Mouse (Mus musculus): ENCODE results near the gene Basp1. TPM values are rescaled to one million over a fixed set of nuclear protein-coding genes. Genes with fewer than 3 reads are reported as not detected.

Gene Basp1
- polyA plus RNA-seq, 1 experiment, result 6.5 TPM

GRCm38 (mm10) chr15:25364819-25365463, 48.6 kb downstream of the Basp1 start:
- Histone ChIP-seq H3K4me1 (ENCODE audit: control insufficient read depth, insufficient read depth, low read length) (no peaks in the 10 kb centered on the region; the same call in 1 of the 2 replicates), H3K4me3 (replicated peaks; ENCODE audit: control insufficient read depth, low read depth, low read length) (peak overlapping the region; percentile 9), H3K27ac (ENCODE audit: control insufficient read depth, insufficient read depth, low read depth, low read length, poor library complexity) (peak overlapping the region; percentile 9; the same call in 1 of the 2 replicates)
- 84% methylated on average over 23 of the region's 23 CpGs for WGBS
- TF ChIP-seq POLR2A (IDR thresholded peaks at IDR 0.05; ENCODE audit: borderline replicate concordance, control insufficient read depth, low read depth, low read length) (no peak), CTCF (IDR thresholded peaks at IDR 0.05; ENCODE audit: control insufficient read depth, insufficient read depth, low read length) (no peak)

GRCm38 (mm10) chr15:25364160-25364818, 49.3 kb downstream of the Basp1 start:
- WGBS, result 75% methylated on average over 97 of the region's 97 CpGs
- H3K4me3 ChIP-seq (replicated peaks; ENCODE audit: control insufficient read depth, low read depth, low read length), result peak overlapping the region; percentile 9
- no peaks in the 10 kb centered on the region; the same call in 1 of the 2 replicates for H3K4me1 ChIP-seq (ENCODE audit: control insufficient read depth, insufficient read depth, low read length)
- no peak for TF ChIP-seq CTCF (IDR thresholded peaks at IDR 0.05; ENCODE audit: control insufficient read depth, insufficient read depth, low read length)
- TF ChIP-seq POLR2A (IDR thresholded peaks at IDR 0.05; ENCODE audit: borderline replicate concordance, control insufficient read depth, low read depth, low read length), result no peak
- H3K27ac ChIP-seq (ENCODE audit: control insufficient read depth, insufficient read depth, low read depth, low read length, poor library complexity), result peak overlapping the region; percentile 9; the same call in 1 of the 2 replicates

DNA sequence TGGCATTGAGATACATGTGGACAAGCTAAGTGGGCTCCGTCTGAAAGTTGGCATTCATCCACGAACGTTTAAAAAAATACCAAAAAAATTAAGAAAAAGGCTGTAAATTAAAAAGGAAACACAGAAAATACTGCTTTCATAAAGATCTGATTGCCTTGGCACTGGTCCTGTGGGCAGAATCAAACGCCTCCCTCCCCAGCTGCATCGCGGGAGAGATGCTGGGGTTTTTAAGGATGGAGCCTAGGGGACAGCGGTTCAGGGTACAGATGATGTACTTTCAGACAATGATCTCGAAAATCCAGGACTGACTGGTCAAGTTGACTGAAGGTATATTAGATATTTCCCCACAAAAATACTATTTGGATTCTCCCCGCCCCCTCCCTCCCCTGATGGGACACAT, 49.9 kb downstream of the Basp1 start:
- no peaks in the 10 kb centered on the region; the same call in 1 of the 2 replicates for H3K4me1 ChIP-seq (ENCODE audit: control insufficient read depth, insufficient read depth, low read length)
- H3K4me3 ChIP-seq (replicated peaks; ENCODE audit: control insufficient read depth, low read depth, low read length), result no peak overlapping the region
- TF ChIP-seq CTCF (IDR thresholded peaks at IDR 0.05; ENCODE audit: control insufficient read depth, insufficient read depth, low read length), result no peak
- WGBS, result 83% methylated on average over 9 of the region's 9 CpGs
- no peak overlapping the region for H3K27ac ChIP-seq (ENCODE audit: control insufficient read depth, insufficient read depth, low read depth, low read length, poor library complexity)

- Histone ChIP-seq H3K4me1 (ENCODE audit: control insufficient read depth, insufficient read depth, low read length) (no peaks in the 10 kb centered on the region; the same call in 1 of the 2 replicates), H3K4me3 (replicated peaks; ENCODE audit: control insufficient read depth, low read depth, low read length) (no peak overlapping the region), H3K27ac (ENCODE audit: control insufficient read depth, insufficient read depth, low read depth, low read length, poor library complexity) (no peak overlapping the region)
- TF ChIP-seq CTCF (IDR thresholded peaks at IDR 0.05; ENCODE audit: control insufficient read depth, insufficient read depth, low read length) (no peak), POLR2A (IDR thresholded peaks at IDR 0.05; ENCODE audit: borderline replicate concordance, control insufficient read depth, low read depth, low read length) (no peak)
- WGBS, result 67% methylated on average over 5 of the region's 5 CpGs
These were observed 52.7 kb downstream of the Basp1 start for GRCm38 (mm10) chr15:25360825-25361224.

DNA sequence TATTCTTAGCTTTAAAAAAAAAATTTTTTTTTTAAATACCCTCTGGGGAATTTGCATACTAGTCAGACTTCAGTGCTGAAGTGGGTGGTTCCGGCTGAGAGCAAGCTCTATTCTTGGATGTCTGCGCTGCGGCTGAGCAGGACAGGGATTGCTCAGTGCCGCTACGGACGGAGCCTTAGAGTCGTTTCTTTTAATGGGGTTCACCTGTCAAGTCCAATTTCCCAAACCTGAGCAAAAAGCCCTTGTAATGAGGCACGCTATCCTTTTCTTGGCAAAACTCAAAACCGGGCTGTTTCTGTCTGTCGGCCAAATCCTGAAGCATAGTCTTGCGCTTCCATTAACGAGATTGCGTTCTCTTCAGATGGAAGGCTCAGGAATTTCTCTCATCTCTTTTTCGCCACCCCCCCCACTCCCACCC, 54.9 kb downstream of the Basp1 start:
- WGBS, result 65% methylated on average over 14 of the region's 14 CpGs

GRCm38 (mm10) chr15:25355339-25355738, 58.2 kb downstream of the Basp1 start:
- H3K4me3 ChIP-seq (replicated peaks; ENCODE audit: control insufficient read depth, low read depth, low read length), result no peak overlapping the region
- TF ChIP-seq CTCF (IDR thresholded peaks at IDR 0.05; ENCODE audit: control insufficient read depth, insufficient read depth, low read length) (no peak), POLR2A (IDR thresholded peaks at IDR 0.05; ENCODE audit: borderline replicate concordance, control insufficient read depth, low read depth, low read length) (no peak)
- WGBS, result 4% methylated on average over 5 of the region's 5 CpGs
- peaks cover 2% of the 10 kb centered on the region; the same call in 1 of the 2 replicates for H3K4me1 ChIP-seq (ENCODE audit: control insufficient read depth, insufficient read depth, low read length)
- H3K27ac ChIP-seq (ENCODE audit: control insufficient read depth, insufficient read depth, low read depth, low read length, poor library complexity), result no peak overlapping the region

More for the DNA sequence above, 54.9 kb downstream of the Basp1 start:
- TF ChIP-seq CTCF (IDR thresholded peaks at IDR 0.05; ENCODE audit: control insufficient read depth, insufficient read depth, low read length) (no peak), POLR2A (IDR thresholded peaks at IDR 0.05; ENCODE audit: borderline replicate concordance, control insufficient read depth, low read depth, low read length) (no peak)
- Histone ChIP-seq H3K4me1 (ENCODE audit: control insufficient read depth, insufficient read depth, low read length) (peaks cover 2% of the 10 kb centered on the region; the same call in 1 of the 2 replicates), H3K4me3 (replicated peaks; ENCODE audit: control insufficient read depth, low read depth, low read length) (no peak overlapping the region), H3K27ac (ENCODE audit: control insufficient read depth, insufficient read depth, low read depth, low read length, poor library complexity) (no peak overlapping the region)

GRCm38 (mm10) chr15:25354738-25355137, 58.8 kb downstream of the Basp1 start:
- Histone ChIP-seq H3K4me1 (ENCODE audit: control insufficient read depth, insufficient read depth, low read length) (peaks cover 2% of the 10 kb centered on the region; the same call in 1 of the 2 replicates), H3K4me3 (replicated peaks; ENCODE audit: control insufficient read depth, low read depth, low read length) (no peak overlapping the region), H3K27ac (ENCODE audit: control insufficient read depth, insufficient read depth, low read depth, low read length, poor library complexity) (peak overlapping the region; percentile 5; the same call in 1 of the 2 replicates)
- WGBS, result 10% methylated on average over 6 of the region's 6 CpGs
- no peak for TF ChIP-seq CTCF (IDR thresholded peaks at IDR 0.05; ENCODE audit: control insufficient read depth, insufficient read depth, low read length)
- no peak for TF ChIP-seq POLR2A (IDR thresholded peaks at IDR 0.05; ENCODE audit: borderline replicate concordance, control insufficient read depth, low read depth, low read length)

GRCm38 (mm10) chr15:25353498-25353897, 60.1 kb downstream of the Basp1 start:
- Histone ChIP-seq H3K4me3 (replicated peaks; ENCODE audit: control insufficient read depth, low read depth, low read length) (no peak overlapping the region), H3K27ac (ENCODE audit: control insufficient read depth, insufficient read depth, low read depth, low read length, poor library complexity) (no peak overlapping the region), H3K4me1 (ENCODE audit: control insufficient read depth, insufficient read depth, low read length) (peaks cover 2% of the 10 kb centered on the region; the same call in 1 of the 2 replicates)
- WGBS, result 61% methylated on average over 6 of the region's 6 CpGs
- TF ChIP-seq CTCF (IDR thresholded peaks at IDR 0.05; ENCODE audit: control insufficient read depth, insufficient read depth, low read length) (no peak), POLR2A (IDR thresholded peaks at IDR 0.05; ENCODE audit: borderline replicate concordance, control insufficient read depth, low read depth, low read length) (no peak)
